Mouse (Mus musculus) lung, embryonic 16.5 days (tissue): ENCODE measurements around the gene C530008M17Rik. TPM values are rescaled to one million over a fixed set of nuclear protein-coding genes. Genes with fewer than 3 reads are reported as not detected.

Experiments
- ATAC-seq: fragments of 200-750 bp; cut with Nextera tagmentation; 2 replicates; pipeline ENCODE4 v1.8.0; 2017; ENCODE audit warnings: low read depth, mild to moderate bottlenecking, moderate library complexity
- H3K27ac ChIP-seq: fragments of 300-500 bp; sonication (generic); 2 replicates; pipeline ENCODE4 v1.5.1; 2014; ENCODE audit warnings: mild to moderate bottlenecking, control low read depth, low read length
- H3K27me3 ChIP-seq: fragments of 300-500 bp; sonication (generic); 2 replicates; pipeline ENCODE4 v1.6.1; 2014; ENCODE audit warnings: low read depth, low read length, mixed read lengths; ENCODE audit not compliant: control insufficient read depth, insufficient read depth
- H3K36me3 ChIP-seq: fragments of 300-500 bp; sonication (generic); 2 replicates; pipeline ENCODE4 v1.6.1; 2014; ENCODE audit warnings: low read length; ENCODE audit not compliant: control insufficient read depth, insufficient read depth
- H3K4me1 ChIP-seq: fragments of 300-500 bp; sonication (generic); replicated peaks from 2 replicates; pipeline ENCODE4 v1.6.1; 2014; ENCODE audit warnings: low read length, mixed read lengths; ENCODE audit not compliant: control insufficient read depth, insufficient read depth
- H3K4me2 ChIP-seq: fragments of 300-500 bp; sonication (generic); 2 replicates; pipeline ENCODE4 v1.6.1; 2014; ENCODE audit warnings: low read depth, low read length, control low read depth
- H3K4me3 ChIP-seq: fragments of 300-500 bp; sonication (generic); 2 replicates; pipeline ENCODE4 v1.5.1; 2014; ENCODE audit warnings: mild to moderate bottlenecking, low read length, control low read depth
- H3K9ac ChIP-seq: fragments of 300-500 bp; sonication (generic); 2 replicates; pipeline ENCODE4 v1.6.1; 2014; ENCODE audit warnings: low read length, control low read depth
- H3K9me3 ChIP-seq: fragments of 300-500 bp; sonication (generic); 2 replicates; pipeline ENCODE4 v1.6.1; 2016; ENCODE audit warnings: low read length; ENCODE audit not compliant: control insufficient read depth
- WGBS: fragments of 180-500 bp; shearing (Covaris S2); extraction: QIAGEN DNeasy Blood & Tissue Kit; methylation state at CpG from one replicate; pipeline ENCODE4 v1.1.7; 2014; 5-methylcytosine and 5-hydroxymethylcytosine counted together
- polyA plus RNA-seq: library from polyadenylated mRNA; unstranded; fragments of >200 nt; fragmentation: Nextera tagmentation; extraction: Ambion mirVana; gene quantifications from 2 replicates; pipeline ENCODE4 v1.2.1, GENCODE M21; 2015

Gene C530008M17Rik
- polyA plus RNA-seq, 1 experiment from 2014 or later: 9.5 TPM

DNA sequence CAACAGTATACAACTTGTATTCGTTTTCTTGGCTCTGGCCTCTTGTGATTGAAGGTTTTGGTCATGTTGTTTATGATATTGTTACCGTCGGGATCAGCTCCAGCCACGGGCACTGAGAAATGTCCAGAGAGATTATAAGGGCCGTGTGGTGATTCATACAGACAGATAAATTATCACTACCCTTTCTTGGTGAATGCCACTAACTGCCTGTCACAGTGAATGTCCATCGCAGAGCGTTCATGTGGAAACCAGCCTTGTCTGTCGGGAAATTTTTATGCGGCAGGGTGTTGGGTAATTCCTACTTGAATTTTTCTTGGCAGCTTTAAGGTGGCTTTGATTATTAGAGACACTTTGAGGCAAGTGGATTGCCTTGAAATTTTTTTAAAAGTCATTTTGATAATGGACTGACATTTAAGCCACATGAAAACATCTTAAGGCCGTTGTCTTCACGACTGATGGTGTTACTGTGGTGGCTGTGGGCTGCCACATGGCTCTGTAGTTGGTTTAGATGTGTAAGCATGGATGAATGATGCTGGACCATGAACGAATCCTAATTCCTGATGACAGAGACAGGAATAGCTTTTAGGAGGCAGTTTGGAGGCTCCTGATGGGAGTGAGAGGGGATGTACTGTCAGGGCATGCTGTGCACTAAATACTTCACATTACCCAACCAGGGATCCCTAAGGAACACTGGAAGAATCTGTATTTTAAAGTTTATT lies 35.6 kb downstream of the C530008M17Rik start:
- 52% methylated on average over 12 of the region's 12 CpGs for WGBS
- Histone ChIP-seq H3K36me3 (no peaks in the 10 kb centered on the region), H3K9ac (no peak overlapping the region), H3K27me3 (no peaks in the 10 kb centered on the region), H3K4me3 (no peak overlapping the region), H3K4me2 (no peak overlapping the region), H3K9me3 (no peaks in the 10 kb centered on the region), H3K4me1 (no peaks in the 10 kb centered on the region), H3K27ac (no peak overlapping the region)
- no peak for ATAC-seq

DNA sequence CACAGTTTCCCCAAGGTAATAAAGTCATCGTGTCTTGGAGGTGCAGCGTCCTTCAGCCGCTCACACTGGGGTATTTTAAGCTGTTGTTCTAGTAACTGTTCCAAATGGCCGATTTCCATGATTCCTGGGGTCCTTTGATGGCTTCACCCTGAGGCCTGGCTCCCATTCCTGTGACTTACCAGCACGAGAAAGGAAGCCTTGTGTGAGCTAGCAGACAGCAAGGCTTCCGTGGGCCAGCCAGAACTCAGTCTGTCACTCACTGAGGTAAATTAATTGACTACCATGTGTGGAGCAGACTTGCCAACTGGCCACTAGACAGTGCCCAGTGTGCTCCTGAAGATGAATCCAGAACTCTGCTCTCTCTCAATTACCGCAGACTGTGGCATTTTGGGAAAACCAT lies 41.2 kb downstream of the C530008M17Rik start:
- Histone ChIP-seq H3K9ac (no peak overlapping the region), H3K36me3 (no peaks in the 10 kb centered on the region), H3K4me1 (peaks cover 17% of the 10 kb centered on the region), H3K27ac (no peak overlapping the region), H3K4me3 (no peak overlapping the region), H3K4me2 (no peak overlapping the region), H3K9me3 (no peaks in the 10 kb centered on the region), H3K27me3 (no peaks in the 10 kb centered on the region)
- no peak for ATAC-seq
- WGBS: 79% methylated on average over 7 of the region's 7 CpGs

DNA sequence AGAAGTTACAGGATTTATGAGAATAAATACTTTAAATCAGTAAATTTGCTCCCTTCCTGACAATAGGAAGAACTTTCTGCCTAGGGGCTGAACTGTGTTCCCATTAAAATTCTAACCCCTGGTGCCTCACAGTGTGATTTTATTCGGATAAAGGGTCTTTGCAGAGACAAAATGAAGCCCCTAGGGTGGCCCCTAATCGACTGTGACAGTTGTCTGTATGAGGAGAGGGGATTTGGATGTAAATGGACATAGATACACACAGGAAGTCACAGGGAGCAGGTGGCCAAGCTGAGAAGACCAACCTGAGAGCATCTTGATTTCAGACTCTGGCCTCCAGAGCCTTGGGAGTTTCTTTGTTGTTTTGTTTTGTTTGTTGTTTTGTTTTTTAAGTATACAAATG lies 41.9 kb downstream of the C530008M17Rik start:
- H3K36me3 ChIP-seq: no peaks in the 10 kb centered on the region
- no peak overlapping the region for H3K4me3 ChIP-seq
- no peak for ATAC-seq
- no peak overlapping the region for H3K27ac ChIP-seq
- H3K27me3 ChIP-seq: no peaks in the 10 kb centered on the region
- H3K4me1 ChIP-seq: peaks cover 22% of the 10 kb centered on the region
- H3K9me3 ChIP-seq: no peaks in the 10 kb centered on the region
- 56% methylated on average over 2 of the region's 2 CpGs for WGBS
- no peak overlapping the region for H3K4me2 ChIP-seq
- H3K9ac ChIP-seq: no peak overlapping the region

DNA sequence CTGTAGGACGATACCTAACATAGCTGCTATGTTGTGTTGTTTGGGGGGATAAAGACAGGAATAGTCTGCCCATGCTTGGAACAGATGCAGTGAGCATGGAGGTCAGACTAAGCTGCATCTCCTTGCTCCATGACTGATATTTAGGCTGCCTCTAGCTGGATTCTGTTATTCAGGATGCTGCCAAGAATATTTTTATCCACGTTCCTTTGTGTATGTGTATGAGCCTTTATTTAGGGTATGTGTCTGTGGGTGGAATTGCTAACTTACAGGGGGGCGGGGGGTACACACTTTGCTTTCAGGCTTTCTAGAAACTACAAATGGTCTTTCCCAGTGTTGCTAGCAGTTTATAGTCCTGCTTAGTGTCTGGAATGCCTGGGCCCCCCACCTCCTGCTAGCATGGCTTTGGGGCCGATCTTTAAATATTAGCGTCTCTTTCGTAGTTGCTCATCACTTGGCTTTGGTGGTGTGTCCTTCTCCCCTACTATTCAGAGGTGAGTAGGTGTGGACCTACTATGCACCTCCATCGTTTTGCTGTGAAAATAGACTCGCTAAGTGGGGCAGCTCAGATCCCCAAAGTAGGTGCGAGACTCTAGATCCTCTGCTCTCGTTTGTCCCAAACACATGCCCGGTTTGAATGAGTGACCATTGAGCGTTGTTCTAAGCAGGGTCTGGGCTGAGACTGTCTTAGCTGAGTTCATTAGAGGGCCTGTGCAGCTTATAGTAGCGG lies 45.0 kb downstream of the C530008M17Rik start:
- Histone ChIP-seq H3K9ac (no peak overlapping the region), H3K4me1 (peaks cover 22% of the 10 kb centered on the region), H3K36me3 (no peaks in the 10 kb centered on the region), H3K27ac (peak overlapping the region; percentile 36; the same call in 1 of the 2 replicates), H3K4me3 (no peak overlapping the region), H3K27me3 (no peaks in the 10 kb centered on the region), H3K4me2 (no peak overlapping the region), H3K9me3 (no peaks in the 10 kb centered on the region)
- WGBS: 72% methylated on average over 13 of the region's 13 CpGs
- ATAC-seq: peak; percentile 56

DNA sequence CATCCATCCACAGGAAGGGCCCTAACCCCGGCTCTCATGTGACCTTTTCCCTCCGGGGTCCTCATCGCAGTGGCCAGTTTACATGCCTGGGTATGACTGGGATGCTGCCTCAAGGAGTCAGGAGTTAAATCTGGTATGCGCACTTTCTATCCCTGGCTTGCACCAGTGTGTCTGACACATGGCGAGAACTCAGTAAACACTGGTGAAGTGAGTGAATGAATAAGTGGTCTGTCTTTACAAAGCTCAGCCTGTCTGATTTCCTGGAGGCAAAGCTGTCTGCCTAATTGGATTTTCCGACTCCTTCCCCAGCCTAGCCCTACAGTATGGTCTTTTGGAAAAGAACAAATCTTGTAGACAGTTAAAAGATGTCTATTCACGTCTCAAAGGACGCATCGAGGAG lies 45.8 kb downstream of the C530008M17Rik start:
- Histone ChIP-seq H3K36me3 (no peaks in the 10 kb centered on the region), H3K27me3 (no peaks in the 10 kb centered on the region), H3K4me2 (no peak overlapping the region), H3K4me3 (no peak overlapping the region), H3K9me3 (no peaks in the 10 kb centered on the region), H3K27ac (no peak overlapping the region), H3K9ac (no peak overlapping the region), H3K4me1 (peaks cover 22% of the 10 kb centered on the region)
- peak; percentile 60; the same call in 1 of the 2 replicates for ATAC-seq
- WGBS: 29% methylated on average over 9 of the region's 9 CpGs

DNA sequence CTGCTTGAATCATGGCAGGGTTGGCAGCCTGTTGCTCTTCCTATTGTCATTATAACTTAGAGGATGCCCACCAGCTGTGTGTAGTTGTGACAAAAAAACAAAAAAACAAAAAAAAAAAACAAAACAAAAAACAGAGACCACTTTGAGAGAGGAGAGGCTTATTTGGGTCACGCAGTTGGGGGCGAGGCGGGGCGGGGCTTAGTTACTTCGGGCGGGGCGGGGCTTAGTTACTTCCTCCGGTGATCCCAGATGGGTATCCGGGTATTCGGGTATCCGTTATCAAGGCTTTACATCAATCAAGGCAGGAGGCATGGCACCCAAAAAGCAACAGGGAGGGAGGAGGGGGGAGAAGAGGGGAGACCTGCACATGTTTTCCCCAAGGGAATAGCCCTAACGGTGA lies 46.3 kb downstream of the C530008M17Rik start:
- Histone ChIP-seq H3K4me3 (no peak overlapping the region), H3K9ac (no peak overlapping the region), H3K27me3 (no peaks in the 10 kb centered on the region), H3K27ac (no peak overlapping the region), H3K4me1 (peaks cover 22% of the 10 kb centered on the region), H3K36me3 (no peaks in the 10 kb centered on the region), H3K9me3 (no peaks in the 10 kb centered on the region), H3K4me2 (peak overlapping the region; percentile 32)
- ATAC-seq: no peak
- WGBS: 26% methylated on average over 12 of the region's 12 CpGs

- H3K9ac ChIP-seq: no peak overlapping the region
- no peak overlapping the region for H3K4me3 ChIP-seq
- H3K36me3 ChIP-seq: no peaks in the 10 kb centered on the region
- peaks cover 22% of the 10 kb centered on the region for H3K4me1 ChIP-seq
- no peak overlapping the region; the same call in 1 of the 2 replicates for H3K27ac ChIP-seq
- H3K4me2 ChIP-seq: no peak overlapping the region
- H3K9me3 ChIP-seq: no peaks in the 10 kb centered on the region
- WGBS: 66% methylated on average over 11 of the region's 11 CpGs
- no peaks in the 10 kb centered on the region for H3K27me3 ChIP-seq
- ATAC-seq: no peak
Observed at GRCm38 (mm10) chr5:76705307-76706173, 49.2 kb downstream of the C530008M17Rik start.

GRCm38 (mm10) chr5:76707072-76707471 lies 50.8 kb downstream of the C530008M17Rik start:
- no peaks in the 10 kb centered on the region for H3K36me3 ChIP-seq
- no peak overlapping the region for H3K4me2 ChIP-seq
- peaks cover 10% of the 10 kb centered on the region for H3K4me1 ChIP-seq
- H3K4me3 ChIP-seq: no peak overlapping the region
- H3K9ac ChIP-seq: no peak overlapping the region
- H3K27me3 ChIP-seq: no peaks in the 10 kb centered on the region
- no peak for ATAC-seq
- H3K27ac ChIP-seq: no peak overlapping the region
- no peaks in the 10 kb centered on the region for H3K9me3 ChIP-seq
- WGBS: 72% methylated on average over 3 of the region's 3 CpGs

DNA sequence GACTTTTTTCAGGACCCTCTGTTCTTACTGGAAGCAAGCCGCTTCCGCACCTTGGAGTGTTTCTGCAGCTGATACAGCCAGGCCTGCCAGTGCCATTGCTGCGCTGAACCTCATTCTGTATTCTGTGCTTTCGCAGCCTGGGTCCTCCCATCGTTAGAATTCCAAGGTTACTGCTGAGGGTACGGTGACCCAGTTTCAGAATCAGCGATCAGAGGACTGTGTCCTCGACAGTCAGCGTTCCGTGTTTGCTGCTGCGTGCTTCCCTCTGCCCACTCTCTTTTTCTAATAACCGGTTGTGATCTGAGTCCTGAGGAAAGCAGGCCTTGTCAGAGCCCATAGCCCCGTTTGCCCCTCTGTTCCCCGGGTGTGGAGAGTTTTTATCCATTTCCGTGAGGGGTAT lies 51.7 kb downstream of the C530008M17Rik start:
- Histone ChIP-seq H3K9ac (peak overlapping the region; percentile 10; the same call in 1 of the 2 replicates), H3K27me3 (no peaks in the 10 kb centered on the region), H3K9me3 (no peaks in the 10 kb centered on the region), H3K4me1 (peaks cover under 1% of the 10 kb centered on the region), H3K4me2 (no peak overlapping the region), H3K27ac (no peak overlapping the region), H3K36me3 (no peaks in the 10 kb centered on the region), H3K4me3 (no peak overlapping the region)
- no peak for ATAC-seq
- 57% methylated on average over 15 of the region's 15 CpGs for WGBS
